ENCODE assay signal across 8 mouse cellular contexts in genomic region chr11:56169576-56169975, GRCm38 (mm10).
A peak's percentile ranks its signal among the peaks of the same experiment; 100 is the strongest.
DNase-seq lines count a peak whose midpoint lies in the region.
"Had no signal": no experiment of that assay in that cellular context is flagged by ENCODE, and none has a peak within 500 bp of the region (broad histone marks: within the 10 kb centered on the region; RNA-seq: fewer than 3 reads in every experiment).

No protein-coding gene starts in this region.

- DNase-seq in cerebellum, adult 11-12 months = peak; percentile 16
- peak; percentile 84 to 86 for DNase-seq in cerebellum, postnatal 14 days
- peak; percentile 50 for DNase-seq in layer of hippocampus, adult 9-10 months (ENCODE audit: low spot score)
- peak; percentile 59 for DNase-seq in right cerebral cortex, adult 18-20 months
- no peak for DNase-seq in kidney, postnatal 25 days
- DNase-seq in neural tube, embryonic 10.5 days (ENCODE audit: extremely low spot score, low spot score) = no peak
- no peak for DNase-seq in kidney, postnatal 36 days
- DNase-seq: midbrain, embryonic 14.5 days had no signal

Comparison
In these comparisons a context has a peak if more than half of its experiments do, and no peak if none do; other contexts are left out.
1. DNase-seq: peak in cerebellum, adult 11-12 months (single experiment), cerebellum, postnatal 14 days (2 of 2), layer of hippocampus, adult 9-10 months (single experiment) and right cerebral cortex, adult 18-20 months (single experiment); none in kidney, postnatal 25 days (0 of 2), neural tube, embryonic 10.5 days (single experiment) and kidney, postnatal 36 days (0 of 2).